Mouse (Mus musculus) kidney, postnatal 25 days (tissue): ENCODE measurements around the gene Nek7.

Experiments used
- DNase-seq, 2 experiments: peaks; one replicate each; pipeline ENCODE4 v3.0.0; 2021; ENCODE audit warnings: mixed read lengths in 2 of 2

The Nek7 gene

DNA sequence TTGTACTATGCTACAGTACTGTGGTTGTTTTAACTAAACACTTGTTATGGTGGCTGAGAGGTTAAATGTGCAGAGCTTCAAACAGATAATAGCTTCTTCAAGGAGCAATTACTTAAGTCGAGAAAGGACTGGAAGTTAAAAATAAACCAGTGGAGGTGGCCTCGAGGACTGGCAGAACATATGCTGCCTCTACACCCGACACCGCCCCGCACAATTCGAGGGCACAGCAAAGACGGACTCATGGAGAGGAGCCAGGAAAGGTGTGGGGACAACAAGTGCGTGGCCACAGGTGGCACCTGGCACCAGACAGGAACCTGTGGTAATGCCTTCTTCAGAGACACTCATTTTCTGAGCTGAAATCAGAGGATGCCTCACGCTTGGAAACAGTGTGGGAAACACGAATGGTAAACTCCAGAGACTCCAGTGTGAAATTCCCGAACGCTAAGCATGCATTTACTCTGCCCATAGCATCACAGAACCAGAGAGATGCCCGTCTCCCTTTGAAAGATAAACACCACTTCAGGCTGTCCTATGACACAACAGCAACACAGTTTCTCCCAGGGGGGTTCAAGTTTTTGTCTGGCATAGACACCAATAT lies 112.4 kb downstream of the Nek7 start:
- DNase-seq: peak; percentile 40 to 68

GRCm38 (mm10) chr1:138507014-138507413 lies 112.9 kb downstream of the Nek7 start:
- peak; percentile 73 to 78 for DNase-seq

- no peak for DNase-seq
Measured at GRCm38 (mm10) chr1:138504228-138504627, 115.7 kb downstream of the Nek7 start.

- DNase-seq: no peak
Measured at GRCm38 (mm10) chr1:138500691-138501090, 119.2 kb downstream of the Nek7 start.

DNA sequence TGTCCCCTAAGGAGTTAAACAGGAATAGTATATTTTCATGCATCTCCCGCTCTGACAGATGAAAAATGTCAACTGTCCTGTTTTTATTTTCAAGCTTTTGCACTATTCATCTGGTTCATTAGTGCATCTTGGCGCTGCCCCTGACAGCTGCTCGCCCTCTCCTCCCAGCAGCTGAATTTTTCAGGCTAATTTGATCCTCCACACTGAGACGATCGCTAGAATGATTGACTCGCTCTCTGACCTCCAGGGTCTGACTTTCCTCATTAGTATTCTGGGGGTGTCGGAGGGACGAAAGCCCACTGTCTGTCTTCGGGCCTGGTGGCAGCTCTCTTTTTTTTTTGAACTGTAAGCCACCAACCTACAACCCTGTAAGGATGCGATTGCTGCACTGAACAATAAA lies 119.8 kb downstream of the Nek7 start:
- no peak for DNase-seq

GRCm38 (mm10) chr1:138499461-138499860 lies 120.5 kb downstream of the Nek7 start:
- DNase-seq: no peak

- no peak for DNase-seq
Measured at GRCm38 (mm10) chr1:138491382-138492097, 128.4 kb downstream of the Nek7 start.

DNA sequence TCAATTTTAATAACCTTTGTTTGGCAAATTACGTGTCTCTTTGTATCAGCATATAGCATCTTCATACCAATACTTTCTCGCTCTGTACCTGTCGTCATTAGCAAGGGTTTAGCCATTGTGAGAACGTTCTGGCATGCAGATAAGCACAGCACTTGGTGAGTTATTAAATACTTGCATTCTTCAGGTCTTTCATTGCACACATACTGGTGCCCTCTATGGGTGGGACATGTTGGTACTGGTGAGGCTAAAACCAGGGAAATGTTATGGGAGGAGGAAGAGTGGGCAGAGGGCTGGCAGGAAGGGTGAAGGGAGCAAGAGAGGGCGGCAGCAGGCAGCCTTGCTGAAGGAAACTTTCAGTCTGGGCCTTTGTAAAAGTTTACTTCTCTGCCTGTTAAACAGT lies 132.4 kb downstream of the Nek7 start:
- peak in 1 of 2 experiments; percentile 30 for DNase-seq

- no peak for DNase-seq
Measured at GRCm38 (mm10) chr1:138480694-138481093, 139.2 kb downstream of the Nek7 start.

- no peak for DNase-seq
Measured at GRCm38 (mm10) chr1:138465352-138465751, 154.6 kb downstream of the Nek7 start.

DNA sequence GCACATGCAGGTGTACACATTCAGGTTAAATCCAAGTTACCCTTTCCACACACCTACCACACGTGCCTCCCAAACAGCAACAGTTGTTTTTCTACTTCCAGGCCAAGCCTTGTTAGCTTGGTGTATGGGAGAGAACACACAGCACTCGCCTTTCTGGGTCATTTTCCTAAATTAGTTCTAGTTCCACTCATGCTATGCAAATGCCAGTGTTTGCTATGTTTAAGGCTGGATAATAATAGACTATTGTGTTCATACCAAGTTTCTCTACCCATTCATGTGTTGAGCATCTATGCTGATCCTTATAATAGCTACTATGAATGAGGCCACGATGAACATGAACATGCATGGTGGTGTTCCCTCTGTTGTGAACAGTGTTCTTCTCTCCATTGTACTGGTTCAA lies 158.5 kb downstream of the Nek7 start:
- no peak for DNase-seq

DNA sequence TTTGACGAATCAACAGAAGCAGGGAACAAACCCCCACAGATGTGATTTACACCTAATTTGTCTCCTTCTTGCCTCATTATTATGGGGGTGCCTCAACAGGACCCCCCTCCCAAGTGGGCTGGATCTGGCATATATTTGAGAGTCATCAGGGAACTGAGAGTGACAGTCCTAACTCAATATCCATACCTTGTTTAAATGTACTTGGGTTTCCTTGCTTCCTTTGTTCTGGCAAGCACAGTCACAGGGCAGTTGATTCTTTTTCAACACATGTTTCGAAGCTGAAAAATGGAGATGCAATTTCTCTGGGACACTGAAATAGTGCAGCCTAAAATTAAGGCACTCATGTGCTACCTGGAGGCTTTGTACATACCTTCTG lies 170.5 kb downstream of the Nek7 start:
- no peak for DNase-seq

DNA sequence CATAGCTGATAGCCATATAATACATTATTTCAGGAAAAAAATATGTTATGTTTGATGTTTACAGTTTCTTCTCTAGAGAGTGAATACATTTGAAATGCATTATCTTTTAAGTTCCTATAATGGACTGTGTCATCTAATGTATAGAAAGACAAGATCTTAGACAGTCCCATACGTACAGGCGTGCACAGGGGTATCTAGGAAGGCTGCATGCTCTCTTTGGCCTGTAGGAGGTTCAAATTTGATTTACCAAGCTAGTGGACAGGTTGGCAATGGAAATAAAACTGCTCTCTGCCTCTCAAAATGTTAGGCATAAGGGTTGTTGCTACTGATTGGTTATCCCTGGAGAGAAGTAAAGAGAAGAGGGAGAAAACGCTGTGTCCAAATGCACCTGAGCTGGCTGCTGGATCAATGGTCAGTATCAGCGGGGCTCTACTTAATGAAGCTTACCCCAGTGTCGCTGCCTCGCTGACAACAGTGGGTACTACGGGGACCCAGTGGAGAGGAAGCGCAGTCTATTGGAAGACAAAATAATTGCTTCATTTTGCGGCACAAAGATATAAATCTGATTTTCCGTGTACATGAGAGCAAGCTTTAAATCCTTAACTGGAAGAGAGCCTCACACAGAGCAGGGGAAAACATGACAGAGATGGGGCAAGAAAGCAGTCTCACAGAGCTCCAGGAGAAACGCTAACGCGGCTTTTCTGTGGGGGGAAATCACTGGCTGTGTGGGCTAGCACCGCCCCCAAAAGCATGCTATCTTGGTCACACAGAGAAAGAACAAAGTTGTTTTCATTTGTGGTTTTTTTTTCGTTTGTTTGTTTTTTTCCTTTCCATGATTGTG lies 171.1 kb downstream of the Nek7 start:
- DNase-seq: no peak

DNA sequence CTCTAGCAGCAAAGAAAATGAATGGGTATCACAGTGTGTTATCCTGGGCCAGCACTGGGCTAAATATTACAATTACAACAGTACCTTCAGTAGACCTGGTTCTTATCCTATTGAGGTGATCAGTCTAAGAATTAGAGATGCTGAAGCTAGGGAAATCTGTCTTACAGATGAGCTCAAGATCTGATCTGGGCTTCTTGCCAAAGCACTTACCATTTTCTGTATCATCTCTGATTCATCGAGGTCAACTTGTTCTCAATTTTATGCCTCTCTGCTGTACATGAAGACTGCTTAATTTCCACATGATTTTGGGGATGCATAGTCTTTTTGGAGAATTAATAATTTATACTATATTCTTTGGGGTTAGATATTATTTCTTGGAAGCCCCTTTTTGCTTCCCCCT lies 173.1 kb downstream of the Nek7 start:
- DNase-seq: no peak
